Mouse (Mus musculus) ZHBTc4 (cell line): ENCODE data around the gene Rpl6.
"Not testable (repeated sequence)": the region's sequence is repeated elsewhere in the genome, so short reads cannot be mapped to it uniquely, and the experiment has no call there.

Experiments
- DNase-seq: peaks from one replicate; pipeline ENCODE4 v3.0.0-alpha.2; 2011; ENCODE audit warnings: low read depth, low spot score

Rpl6 gene

DNA sequence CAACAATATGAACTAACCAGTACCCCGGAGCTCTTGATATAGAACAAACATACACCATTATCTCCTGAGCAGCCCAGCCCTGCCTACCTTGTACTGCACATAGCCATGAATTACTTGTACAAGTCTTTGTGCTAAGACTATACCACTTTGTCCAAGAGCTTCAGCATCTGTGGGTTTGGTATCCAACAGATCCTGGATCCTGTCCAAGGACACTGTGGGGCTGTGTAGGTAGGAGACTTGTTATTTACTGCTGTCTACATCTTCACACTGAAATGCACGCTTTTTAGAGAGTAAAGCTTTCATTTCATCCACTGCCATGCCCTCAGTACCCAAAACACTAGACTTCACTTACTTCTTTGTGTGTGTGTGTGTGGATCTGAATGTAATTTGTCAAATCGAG, 20.6 kb downstream of the Rpl6 start:
- no peak for DNase-seq

- no peak for DNase-seq
Observed at GRCm38 (mm10) chr5:121225854-121226253, 21.6 kb downstream of the Rpl6 start.

- no peak for DNase-seq
Observed at GRCm38 (mm10) chr5:121226406-121226805, 22.1 kb downstream of the Rpl6 start.

- DNase-seq: no peak
Observed at GRCm38 (mm10) chr5:121226845-121227244, 22.6 kb downstream of the Rpl6 start.

- not testable (repeated sequence) for DNase-seq
Observed at GRCm38 (mm10) chr5:121227330-121227729, 23.0 kb downstream of the Rpl6 start.

DNA sequence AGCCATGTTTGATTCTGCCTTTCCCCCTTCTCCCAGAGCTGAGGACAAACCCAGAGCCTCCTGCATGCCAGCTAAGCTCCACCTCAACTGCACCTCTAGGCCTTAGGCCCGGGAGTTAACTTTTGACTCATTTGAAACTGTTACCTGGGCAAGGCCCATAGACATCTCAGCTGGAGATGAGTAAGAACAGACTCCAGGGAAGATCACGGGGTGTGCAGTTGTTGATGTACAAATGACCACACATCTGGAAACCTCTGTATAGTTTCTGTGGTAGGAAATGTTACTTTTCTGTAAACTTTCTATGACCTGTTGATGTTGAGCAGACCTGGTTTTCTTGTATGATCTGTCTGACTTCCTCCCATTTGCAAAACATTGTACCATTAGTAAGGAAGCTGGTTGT, 24.9 kb downstream of the Rpl6 start:
- DNase-seq: no peak

- DNase-seq: no peak
Observed at GRCm38 (mm10) chr5:121230811-121231210, 26.5 kb downstream of the Rpl6 start.

DNA sequence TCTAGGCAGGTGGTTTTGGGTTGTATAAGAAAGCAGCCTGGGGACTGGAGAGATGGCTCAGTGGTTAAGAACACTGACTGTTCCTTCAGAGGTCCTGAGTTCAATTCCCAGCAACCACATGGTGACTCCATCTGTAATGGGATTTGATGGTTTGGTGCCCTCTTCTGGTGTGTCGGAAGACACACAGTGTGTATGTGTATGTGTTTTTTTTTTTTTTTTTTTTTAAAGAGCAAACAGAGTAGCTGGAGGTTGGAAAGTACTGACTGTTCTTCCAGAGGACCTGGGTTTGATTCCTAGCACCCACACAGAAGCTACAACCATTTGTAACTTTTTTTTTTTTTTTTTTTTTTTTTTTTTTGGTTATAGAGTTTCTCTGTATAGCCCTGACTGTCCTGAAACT, 28.5 kb downstream of the Rpl6 start:
- DNase-seq: no peak

GRCm38 (mm10) chr5:121233726-121234125, 29.4 kb downstream of the Rpl6 start:
- DNase-seq: no peak

GRCm38 (mm10) chr5:121236171-121236570, 31.9 kb downstream of the Rpl6 start:
- no peak for DNase-seq

- DNase-seq: no peak
Observed at GRCm38 (mm10) chr5:121238208-121238607, 33.9 kb downstream of the Rpl6 start.

GRCm38 (mm10) chr5:121239846-121240245, 35.6 kb downstream of the Rpl6 start:
- DNase-seq: no peak

- DNase-seq: no peak
Observed at GRCm38 (mm10) chr5:121241182-121241581, 36.9 kb downstream of the Rpl6 start.

- DNase-seq: no peak
Observed at GRCm38 (mm10) chr5:121242261-121242660, 38.0 kb downstream of the Rpl6 start.

DNA sequence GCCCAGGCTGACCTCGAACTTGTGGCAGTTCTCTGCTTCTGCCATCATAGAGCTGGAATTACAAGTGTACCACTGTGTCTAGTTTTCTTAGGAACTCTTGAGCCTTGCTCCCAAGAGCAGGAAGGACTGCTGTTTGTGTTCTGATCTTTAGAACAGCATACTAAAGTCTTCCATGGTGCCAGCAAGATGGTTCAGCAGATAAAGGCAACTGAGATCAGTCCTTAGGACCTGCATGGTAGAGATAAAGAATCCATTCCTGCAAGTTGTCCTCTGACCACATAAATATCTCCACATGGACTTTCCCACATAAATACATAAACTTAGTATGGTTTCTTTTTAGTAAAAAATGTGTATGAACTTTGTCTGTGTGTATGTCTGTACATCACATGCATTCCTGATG, 38.4 kb downstream of the Rpl6 start:
- no peak for DNase-seq

DNA sequence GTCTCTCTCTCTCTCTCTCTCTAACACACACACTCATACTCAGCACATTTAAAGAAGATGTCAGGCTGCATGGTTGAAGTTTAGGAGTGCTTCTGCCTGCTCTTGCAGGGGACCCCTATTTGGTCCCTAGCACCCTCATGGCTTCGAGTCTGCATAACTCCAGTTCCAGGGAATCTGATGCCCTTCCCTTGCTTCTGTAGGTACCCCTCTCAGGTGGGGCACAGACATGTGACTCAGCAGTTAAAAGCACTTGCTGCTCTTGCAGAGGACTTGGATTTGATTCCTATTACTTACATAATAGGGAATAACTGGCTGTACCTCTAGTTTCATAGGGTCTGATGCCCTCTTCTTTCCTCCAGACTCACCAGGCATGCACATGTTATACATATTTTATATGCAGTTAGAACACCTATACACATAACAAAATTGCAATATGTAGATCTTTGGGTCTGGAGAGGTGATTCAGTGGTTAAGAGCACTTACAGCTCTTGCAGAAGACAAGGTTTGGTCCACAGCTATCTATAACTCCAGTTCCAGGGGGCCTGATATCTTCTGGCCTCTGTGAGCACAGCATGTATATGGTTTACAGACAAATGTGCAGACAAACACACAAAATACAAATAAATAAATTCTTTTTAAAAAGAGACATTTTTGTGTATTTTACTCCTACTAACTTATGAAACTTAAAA, 39.5 kb downstream of the Rpl6 start:
- no peak for DNase-seq

DNA sequence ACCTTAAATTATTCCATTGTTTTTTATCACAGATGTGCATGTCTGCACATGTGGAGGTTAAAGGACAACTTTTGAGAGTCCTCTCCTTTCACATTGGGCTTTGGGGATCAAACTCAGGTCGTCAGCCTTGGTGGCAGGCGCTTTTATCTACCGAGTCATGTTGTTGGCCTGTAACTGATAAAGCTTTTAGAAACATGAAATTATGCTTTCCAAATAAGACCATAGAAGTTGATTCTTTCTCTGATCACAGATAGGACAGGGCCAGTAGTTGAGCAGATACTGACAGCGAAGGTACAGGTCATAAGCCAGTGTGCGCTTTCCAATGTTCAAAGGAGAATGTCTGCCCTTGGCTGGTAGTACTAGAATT, 40.1 kb downstream of the Rpl6 start:
- no peak for DNase-seq

DNA sequence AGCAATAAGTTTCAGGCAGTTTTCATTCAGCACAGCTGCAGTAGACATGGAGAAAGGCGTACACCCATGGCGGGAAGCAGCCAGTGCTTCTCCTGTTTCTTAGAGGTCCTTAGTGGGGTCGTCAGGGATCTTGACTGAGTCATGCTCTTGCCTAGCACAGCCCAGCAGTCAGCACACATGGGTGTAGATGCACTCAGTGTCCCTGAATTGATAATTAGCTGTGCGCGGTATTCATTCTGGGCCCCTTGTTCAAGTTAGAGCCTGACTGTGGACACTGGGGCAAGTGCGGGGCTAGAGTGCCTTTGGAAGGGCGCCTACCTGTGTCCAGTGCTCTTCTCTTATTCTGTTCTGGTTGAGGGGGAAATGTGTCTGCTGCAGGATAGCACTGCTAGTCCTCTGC, 40.9 kb downstream of the Rpl6 start:
- no peak for DNase-seq

GRCm38 (mm10) chr5:121248766-121249394, 44.6 kb downstream of the Rpl6 start:
- no peak for DNase-seq

- DNase-seq: no peak
Observed at GRCm38 (mm10) chr5:121249693-121250092, 45.4 kb downstream of the Rpl6 start.

DNA sequence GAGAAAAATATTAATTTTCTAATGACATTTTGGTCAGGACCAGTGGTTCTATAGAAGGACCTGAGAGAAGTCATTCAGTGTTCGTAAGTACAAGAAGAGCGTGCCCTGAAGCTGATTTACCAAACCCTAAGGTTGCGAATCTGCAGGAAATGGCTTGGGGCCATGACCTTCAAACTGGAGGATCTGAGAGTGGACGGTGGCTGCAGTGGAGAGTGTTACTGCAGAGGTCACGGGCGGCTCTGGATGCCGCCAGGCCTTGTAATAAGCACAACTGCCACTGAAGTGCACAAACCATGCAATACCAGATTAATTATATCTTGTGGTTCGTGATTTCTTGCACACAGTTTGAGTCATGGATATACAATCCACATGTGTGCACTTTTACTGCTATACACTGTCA, 47.5 kb downstream of the Rpl6 start:
- DNase-seq: peak; percentile 7

GRCm38 (mm10) chr5:121253816-121254497, 49.7 kb downstream of the Rpl6 start:
- no peak for DNase-seq

GRCm38 (mm10) chr5:121254977-121255376, 50.7 kb downstream of the Rpl6 start:
- no peak for DNase-seq
